Mouse (Mus musculus): Measurements from ENCODE around the gene Vmn1r43.

GRCm38 (mm10) chr6:89876963-89877362, 750 bp upstream of the Vmn1r43 start:
- TF ChIP-seq CTCF (IDR thresholded peaks at IDR 0.05; ENCODE audit: low read depth) (no peak), EP300 (IDR thresholded peaks at IDR 0.05; ENCODE audit: low read depth) (no peak)

Measured in heart, postnatal 0 days (tissue).